ENCODE assay signal across 14 mouse cellular contexts in genomic region chr1:92879266-92879665, GRCm38 (mm10). TPM values are rescaled to one million over a fixed set of nuclear protein-coding genes. Genes with fewer than 3 reads are reported as not detected.
DNase-seq lines count a peak whose midpoint lies in the region; ATAC-seq and TF ChIP-seq lines count a peak whose summit lies in the region.
"Had no signal": no experiment of that assay in that cellular context is flagged by ENCODE, and none has a peak within 500 bp of the region (broad histone marks: within the 10 kb centered on the region; RNA-seq: fewer than 3 reads in every experiment).

No protein-coding gene starts in this region.

- no peak overlapping the region for H3K27ac ChIP-seq in forebrain, embryonic 14.5 days (ENCODE audit: low read depth, low read length)
- no peak overlapping the region for H3K27ac ChIP-seq in forebrain, embryonic 12.5 days
- H3K27ac ChIP-seq: limb, embryonic 15.5 days; lung, embryonic 15.5 days; stomach, postnatal 0 days had no signal

- H3K4me2 ChIP-seq in forebrain, embryonic 14.5 days (ENCODE audit: low read length) = no peak overlapping the region
- H3K4me2 ChIP-seq in forebrain, embryonic 12.5 days = no peak overlapping the region
- H3K4me2 ChIP-seq: limb, embryonic 15.5 days; lung, embryonic 15.5 days had no signal

- no peaks in the 10 kb centered on the region for H3K4me1 ChIP-seq in forebrain, embryonic 14.5 days (ENCODE audit: control insufficient read depth, insufficient read depth, low read length)
- H3K4me1 ChIP-seq in forebrain, embryonic 12.5 days = no peaks in the 10 kb centered on the region
- H3K4me1 ChIP-seq: lung, embryonic 15.5 days had no signal

- peak; percentile 36 for DNase-seq in forebrain, embryonic 14.5 days (ENCODE audit: low spot score)
- peak; percentile 48 for DNase-seq in brain, embryonic 14.5 days (ENCODE audit: low read depth)
- peak; percentile 93 to 94 for DNase-seq in cerebellum, postnatal 25 days
- peak; percentile 36 to 69 for DNase-seq in left cerebral cortex, adult 9 months (ENCODE audit: low spot score in 2 of 2)
- no peak for DNase-seq in ovary, postnatal 14 days (ENCODE audit: low spot score)
- DNase-seq in thymus, postnatal 14 days = no peak
- no peak for DNase-seq in heart, adult 9 months (ENCODE audit: low spot score in 2 of 2)
- DNase-seq: adrenal gland, postnatal 25 days; gastrocnemius, postnatal 25 days had no signal

- H3K9ac ChIP-seq in forebrain, embryonic 14.5 days (ENCODE audit: low read length) = no peak overlapping the region
- H3K9ac ChIP-seq in forebrain, embryonic 12.5 days = no peak overlapping the region
- H3K9ac ChIP-seq: limb, embryonic 15.5 days; lung, embryonic 15.5 days had no signal

- TF ChIP-seq CTCF in brain, embryonic 14.5 days (IDR thresholded peaks at IDR 0.05; ENCODE audit: borderline replicate concordance, extremely low read depth, insufficient read depth, insufficient read length) = no peak

- no peaks in the 10 kb centered on the region for H3K9me3 ChIP-seq in forebrain, embryonic 14.5 days (replicated peaks; ENCODE audit: control insufficient read depth, low read length)
- no peaks in the 10 kb centered on the region for H3K9me3 ChIP-seq in forebrain, embryonic 12.5 days
- H3K9me3 ChIP-seq: limb, embryonic 15.5 days; lung, embryonic 15.5 days had no signal

- no peak overlapping the region for H3K4me3 ChIP-seq in forebrain, embryonic 14.5 days (ENCODE audit: low read depth, low read length)
- no peak overlapping the region for H3K4me3 ChIP-seq in forebrain, embryonic 12.5 days (replicated peaks)
- H3K4me3 ChIP-seq: limb, embryonic 15.5 days; lung, embryonic 15.5 days had no signal

- WGBS in forebrain, embryonic 14.5 days = 85% methylated on average over 12 of the region's 12 CpGs
- 94% methylated on average over 12 of the region's 12 CpGs for WGBS in forebrain, embryonic 12.5 days

- no peak for TF ChIP-seq POLR2A in brain, embryonic 14.5 days (IDR thresholded peaks at IDR 0.05; ENCODE audit: borderline replicate concordance, extremely low read depth, insufficient read depth, insufficient read length, poor library complexity, severe bottlenecking)

- no peaks in the 10 kb centered on the region for H3K27me3 ChIP-seq in forebrain, embryonic 14.5 days (replicated peaks; ENCODE audit: control insufficient read depth, insufficient read depth, low read length)
- 0 out of 2 replicates have a peak, but pooled peaks cover 3% of the 10 kb centered on the region for H3K27me3 ChIP-seq in forebrain, embryonic 12.5 days
- H3K27me3 ChIP-seq: limb, embryonic 15.5 days; lung, embryonic 15.5 days had no signal

- no peaks in the 10 kb centered on the region for H3K36me3 ChIP-seq in forebrain, embryonic 14.5 days (ENCODE audit: control insufficient read depth, insufficient read depth, low read length)
- H3K36me3 ChIP-seq in forebrain, embryonic 12.5 days (replicated peaks) = no peaks in the 10 kb centered on the region
- H3K36me3 ChIP-seq: limb, embryonic 15.5 days; lung, embryonic 15.5 days had no signal

- peak; percentile 26; the same call in 1 of the 2 replicates for ATAC-seq in forebrain, embryonic 14.5 days
- no peak for ATAC-seq in forebrain, embryonic 12.5 days (ENCODE audit: low FRiP score)
- ATAC-seq: intestine, embryonic 16.5 days had no signal

RNA-seq across cellular contexts. Expression of gene Ankmy1, which starts 23.4 kb away (rescaled TPM):
- polyA plus RNA-seq in forebrain, embryonic 14.5 days (2014; fragmentation: Nextera tagmentation; extraction: Ambion mirVana) = 1.5 and 2.4 TPM in 2 replicates
- 0.81 and 1.1 TPM in 2 replicates for polyA plus RNA-seq in forebrain, embryonic 12.5 days (2016; fragmentation: Nextera tagmentation; extraction: Ambion mirVana)
- polyA plus RNA-seq in brain, embryonic 14.5 days (2012; rRNA removed) = 0.20 and 0.41 TPM in 2 replicates

RNA-seq across cellular contexts. Expression of gene Dusp28, which starts 27.5 kb away (rescaled TPM):
- polyA plus RNA-seq in forebrain, embryonic 14.5 days (2014; fragmentation: Nextera tagmentation; extraction: Ambion mirVana) = 12.2 and 12.7 TPM in 2 replicates
- polyA plus RNA-seq in forebrain, embryonic 12.5 days (2016; fragmentation: Nextera tagmentation; extraction: Ambion mirVana) = 14.1 and 15.1 TPM in 2 replicates
- 18.6 and 23.1 TPM in 2 replicates for polyA plus RNA-seq in brain, embryonic 14.5 days (2012; rRNA removed)

RNA-seq across cellular contexts. Expression of gene Rnpepl1, which starts 31.3 kb away (rescaled TPM):
- polyA plus RNA-seq in forebrain, embryonic 14.5 days (2014; fragmentation: Nextera tagmentation; extraction: Ambion mirVana) = 15.5 and 20.1 TPM in 2 replicates
- polyA plus RNA-seq in forebrain, embryonic 12.5 days (2016; fragmentation: Nextera tagmentation; extraction: Ambion mirVana) = 26.2 and 34.6 TPM in 2 replicates
- 49.0 and 55.7 TPM in 2 replicates for polyA plus RNA-seq in brain, embryonic 14.5 days (2012; rRNA removed)

RNA-seq across cellular contexts. Expression of gene Gpc1, which starts 47.8 kb away (rescaled TPM):
- 58.4 and 66.8 TPM in 2 replicates for polyA plus RNA-seq in forebrain, embryonic 14.5 days (2014; fragmentation: Nextera tagmentation; extraction: Ambion mirVana)
- polyA plus RNA-seq in forebrain, embryonic 12.5 days (2016; fragmentation: Nextera tagmentation; extraction: Ambion mirVana) = 124 and 160 TPM in 2 replicates
- polyA plus RNA-seq in brain, embryonic 14.5 days (2012; rRNA removed) = 157 and 180 TPM in 2 replicates

RNA-seq across cellular contexts. Expression of gene Capn10, which starts 54.9 kb away (rescaled TPM):
- 40.2 and 52.8 TPM in 2 replicates for polyA plus RNA-seq in forebrain, embryonic 14.5 days (2014; fragmentation: Nextera tagmentation; extraction: Ambion mirVana)
- 52.0 and 52.9 TPM in 2 replicates for polyA plus RNA-seq in forebrain, embryonic 12.5 days (2016; fragmentation: Nextera tagmentation; extraction: Ambion mirVana)
- polyA plus RNA-seq in brain, embryonic 14.5 days (2012; rRNA removed) = 64.1 and 73.4 TPM in 2 replicates

Comparison
In these comparisons a context has a peak if more than half of its experiments do, and no peak if none do; other contexts are left out.
1. DNase-seq: peak in forebrain, embryonic 14.5 days (single experiment), brain, embryonic 14.5 days (single experiment), cerebellum, postnatal 25 days (2 of 2) and left cerebral cortex, adult 9 months (2 of 2); none in ovary, postnatal 14 days (single experiment), thymus, postnatal 14 days (single experiment) and heart, adult 9 months (0 of 2).